Mouse (Mus musculus): ENCODE results near the gene Lgr4. TPM values are rescaled to one million over a fixed set of nuclear protein-coding genes. Genes with fewer than 3 reads are reported as not detected.

Gene Lgr4
- polyA plus RNA-seq, 1 experiment: 6.7 TPM

DNA sequence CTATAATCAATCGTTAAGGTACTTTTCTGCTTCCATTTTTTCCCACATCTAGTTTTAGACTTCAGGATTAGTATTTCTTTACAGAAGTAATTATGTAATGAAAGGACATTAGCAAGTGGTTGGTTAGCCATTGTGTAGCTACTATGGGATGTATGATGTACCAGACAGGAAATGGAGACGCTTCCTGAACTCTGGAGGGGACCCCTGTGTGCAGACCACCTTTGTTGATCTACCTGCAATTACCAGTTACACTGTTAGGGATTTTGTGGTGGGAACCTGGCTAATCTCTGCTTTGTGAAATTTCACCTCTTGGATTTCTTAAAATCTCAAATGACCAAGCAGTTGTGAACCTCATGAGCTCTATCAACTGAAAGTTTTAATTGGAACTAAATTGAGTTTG lies 54.9 kb downstream of the Lgr4 start:
- H3ac ChIP-seq (ENCODE audit: control insufficient read depth, insufficient read length, low read depth): no peak overlapping the region
- H3K79me3 ChIP-seq (ENCODE audit: low read depth): peaks cover 3% of the 10 kb centered on the region
- no peaks in the 10 kb centered on the region for H3K27me3 ChIP-seq (ENCODE audit: control insufficient read depth, insufficient read depth, insufficient read length)
- TF ChIP-seq CEBPB (IDR thresholded peaks at IDR 0.05; ENCODE audit: low read depth) (no peak), FOSL1 (IDR thresholded peaks at IDR 0.05; ENCODE audit: insufficient read depth, low read length, poor library complexity, severe bottlenecking) (no peak), CTCF (IDR thresholded peaks at IDR 0.05; ENCODE audit: control insufficient read depth, insufficient read depth, insufficient read length) (no peak), USF1 (IDR thresholded peaks at IDR 0.05; ENCODE audit: low read depth) (no peak), MYOG (IDR thresholded peaks at IDR 0.05; ENCODE audit: control insufficient read depth, extremely low read depth, insufficient read length) (no peak), MAX (IDR thresholded peaks at IDR 0.05) (no peak), MYOD1 (IDR thresholded peaks at IDR 0.05; ENCODE audit: control insufficient read depth, insufficient read length, low read depth) (no peak)
- peaks cover 4% of the 10 kb centered on the region for H3K79me2 ChIP-seq (ENCODE audit: control insufficient read depth, insufficient read depth)
- no peak overlapping the region for H3K4me3 ChIP-seq (ENCODE audit: insufficient read depth, poor library complexity, severe bottlenecking)
- H3K36me3 ChIP-seq (ENCODE audit: control insufficient read depth, insufficient read depth): no peaks in the 10 kb centered on the region

GRCm38 (mm10) chr2:109972922-109973321 lies 55.5 kb downstream of the Lgr4 start:
- TF ChIP-seq MYOD1 (IDR thresholded peaks at IDR 0.05; ENCODE audit: control insufficient read depth, insufficient read length, low read depth) (no peak), CEBPB (IDR thresholded peaks at IDR 0.05; ENCODE audit: low read depth) (no peak), MYOG (IDR thresholded peaks at IDR 0.05; ENCODE audit: control insufficient read depth, extremely low read depth, insufficient read length) (no peak), MAX (IDR thresholded peaks at IDR 0.05) (no peak), USF1 (IDR thresholded peaks at IDR 0.05; ENCODE audit: low read depth) (no peak), FOSL1 (IDR thresholded peaks at IDR 0.05; ENCODE audit: insufficient read depth, low read length, poor library complexity, severe bottlenecking) (no peak), CTCF (IDR thresholded peaks at IDR 0.05; ENCODE audit: control insufficient read depth, insufficient read depth, insufficient read length) (no peak)
- no peak overlapping the region for H3K4me3 ChIP-seq (ENCODE audit: insufficient read depth, poor library complexity, severe bottlenecking)
- H3K36me3 ChIP-seq (ENCODE audit: control insufficient read depth, insufficient read depth): no peaks in the 10 kb centered on the region
- no peaks in the 10 kb centered on the region for H3K79me2 ChIP-seq (ENCODE audit: control insufficient read depth, insufficient read depth)
- H3ac ChIP-seq (ENCODE audit: control insufficient read depth, insufficient read length, low read depth): no peak overlapping the region
- H3K27me3 ChIP-seq (ENCODE audit: control insufficient read depth, insufficient read depth, insufficient read length): no peaks in the 10 kb centered on the region
- H3K79me3 ChIP-seq (ENCODE audit: low read depth): peaks cover 3% of the 10 kb centered on the region

DNA sequence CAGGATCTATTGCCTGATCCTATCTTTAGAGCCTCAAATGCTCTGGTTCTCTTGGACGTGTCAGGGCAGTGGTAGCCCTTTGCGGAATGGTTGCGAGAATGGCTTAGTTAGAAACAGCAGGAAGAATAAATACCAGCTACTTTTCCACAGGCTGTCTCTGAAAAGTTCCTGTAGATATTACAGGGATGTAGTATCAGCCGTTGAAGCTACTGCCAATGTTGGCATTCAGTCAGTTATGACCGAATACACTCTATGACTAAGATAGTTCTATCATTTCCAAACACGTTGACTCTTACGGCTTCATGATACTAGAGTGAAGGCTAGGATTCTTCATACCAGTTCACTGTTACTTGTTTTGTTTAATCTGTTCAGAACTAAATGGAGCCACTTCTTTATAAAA lies 57.4 kb downstream of the Lgr4 start:
- Histone ChIP-seq H3ac (ENCODE audit: control insufficient read depth, insufficient read length, low read depth) (no peak overlapping the region), H3K79me3 (ENCODE audit: low read depth) (peaks cover 2% of the 10 kb centered on the region), H3K27me3 (ENCODE audit: control insufficient read depth, insufficient read depth, insufficient read length) (no peaks in the 10 kb centered on the region), H3K4me3 (ENCODE audit: insufficient read depth, poor library complexity, severe bottlenecking) (no peak overlapping the region), H3K36me3 (ENCODE audit: control insufficient read depth, insufficient read depth) (no peaks in the 10 kb centered on the region), H3K79me2 (ENCODE audit: control insufficient read depth, insufficient read depth) (no peaks in the 10 kb centered on the region)
- TF ChIP-seq FOSL1 (IDR thresholded peaks at IDR 0.05; ENCODE audit: insufficient read depth, low read length, poor library complexity, severe bottlenecking) (no peak), CTCF (IDR thresholded peaks at IDR 0.05; ENCODE audit: control insufficient read depth, insufficient read depth, insufficient read length) (no peak), MYOD1 (IDR thresholded peaks at IDR 0.05; ENCODE audit: control insufficient read depth, insufficient read length, low read depth) (no peak), MAX (IDR thresholded peaks at IDR 0.05) (no peak), MYOG (IDR thresholded peaks at IDR 0.05; ENCODE audit: control insufficient read depth, extremely low read depth, insufficient read length) (no peak), CEBPB (IDR thresholded peaks at IDR 0.05; ENCODE audit: low read depth) (no peak), USF1 (IDR thresholded peaks at IDR 0.05; ENCODE audit: low read depth) (no peak)

DNA sequence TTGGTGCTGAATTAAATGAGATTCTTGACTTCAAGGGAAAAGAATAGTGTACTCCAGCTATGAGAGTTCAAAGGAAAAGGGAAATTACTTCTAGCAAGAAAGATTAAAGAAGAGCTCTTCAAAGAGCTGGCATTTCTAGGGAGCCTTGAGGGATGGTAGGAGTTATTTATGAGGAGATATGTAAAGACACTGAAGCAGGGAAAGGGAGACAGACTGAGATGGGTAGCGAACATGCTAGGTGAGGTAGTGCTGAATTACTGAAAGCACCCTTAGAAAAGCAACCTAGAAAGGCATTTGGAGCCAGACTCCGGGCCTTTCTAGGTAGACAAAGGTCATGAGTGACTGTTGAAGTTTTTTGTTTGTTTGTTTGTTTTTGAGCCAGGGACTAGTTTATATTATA lies 58.7 kb downstream of the Lgr4 start:
- Histone ChIP-seq H3K36me3 (ENCODE audit: control insufficient read depth, insufficient read depth) (no peaks in the 10 kb centered on the region), H3K79me2 (ENCODE audit: control insufficient read depth, insufficient read depth) (peaks cover 6% of the 10 kb centered on the region), H3K79me3 (ENCODE audit: low read depth) (peaks cover 1% of the 10 kb centered on the region), H3K27me3 (ENCODE audit: control insufficient read depth, insufficient read depth, insufficient read length) (no peaks in the 10 kb centered on the region), H3K4me3 (ENCODE audit: insufficient read depth, poor library complexity, severe bottlenecking) (no peak overlapping the region), H3ac (ENCODE audit: control insufficient read depth, insufficient read length, low read depth) (no peak overlapping the region)
- TF ChIP-seq MYOG (IDR thresholded peaks at IDR 0.05; ENCODE audit: control insufficient read depth, extremely low read depth, insufficient read length) (no peak), MAX (IDR thresholded peaks at IDR 0.05) (no peak), CEBPB (IDR thresholded peaks at IDR 0.05; ENCODE audit: low read depth) (no peak), CTCF (IDR thresholded peaks at IDR 0.05; ENCODE audit: control insufficient read depth, insufficient read depth, insufficient read length) (no peak), FOSL1 (IDR thresholded peaks at IDR 0.05; ENCODE audit: insufficient read depth, low read length, poor library complexity, severe bottlenecking) (no peak), USF1 (IDR thresholded peaks at IDR 0.05; ENCODE audit: low read depth) (no peak), MYOD1 (IDR thresholded peaks at IDR 0.05; ENCODE audit: control insufficient read depth, insufficient read length, low read depth) (no peak)

DNA sequence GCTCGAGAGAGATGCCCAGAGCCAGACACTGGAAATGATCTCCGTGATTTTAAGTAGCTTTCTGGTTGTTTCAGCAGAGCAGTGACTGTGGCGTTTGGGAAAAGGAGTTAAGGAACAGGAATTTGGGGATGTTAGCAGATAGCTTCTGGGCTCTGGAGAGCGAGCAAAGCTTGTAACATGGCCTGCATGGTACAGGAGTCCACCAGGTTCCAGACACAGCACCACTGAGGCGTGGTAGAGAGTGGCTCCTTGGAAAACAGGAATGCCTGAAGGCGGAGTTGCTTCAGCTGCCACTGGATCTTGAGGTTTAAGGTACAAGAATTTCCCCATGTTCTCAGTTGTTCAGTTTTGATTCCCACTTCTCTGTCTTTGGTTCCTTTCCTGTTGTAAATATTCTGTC lies 59.9 kb downstream of the Lgr4 start:
- TF ChIP-seq MAX (IDR thresholded peaks at IDR 0.05) (no peak), USF1 (IDR thresholded peaks at IDR 0.05; ENCODE audit: low read depth) (no peak), MYOD1 (IDR thresholded peaks at IDR 0.05; ENCODE audit: control insufficient read depth, insufficient read length, low read depth) (no peak), MYOG (IDR thresholded peaks at IDR 0.05; ENCODE audit: control insufficient read depth, extremely low read depth, insufficient read length) (no peak), FOSL1 (IDR thresholded peaks at IDR 0.05; ENCODE audit: insufficient read depth, low read length, poor library complexity, severe bottlenecking) (no peak), CTCF (IDR thresholded peaks at IDR 0.05; ENCODE audit: control insufficient read depth, insufficient read depth, insufficient read length) (no peak), CEBPB (IDR thresholded peaks at IDR 0.05; ENCODE audit: low read depth) (no peak)
- no peaks in the 10 kb centered on the region for H3K27me3 ChIP-seq (ENCODE audit: control insufficient read depth, insufficient read depth, insufficient read length)
- no peak overlapping the region for H3K4me3 ChIP-seq (ENCODE audit: insufficient read depth, poor library complexity, severe bottlenecking)
- no peak overlapping the region for H3ac ChIP-seq (ENCODE audit: control insufficient read depth, insufficient read length, low read depth)
- H3K79me2 ChIP-seq (ENCODE audit: control insufficient read depth, insufficient read depth): peaks cover 6% of the 10 kb centered on the region
- no peaks in the 10 kb centered on the region for H3K36me3 ChIP-seq (ENCODE audit: control insufficient read depth, insufficient read depth)
- peaks cover 1% of the 10 kb centered on the region for H3K79me3 ChIP-seq (ENCODE audit: low read depth)

GRCm38 (mm10) chr2:109979209-109979608 lies 61.8 kb downstream of the Lgr4 start:
- H3K27me3 ChIP-seq (ENCODE audit: control insufficient read depth, insufficient read depth, insufficient read length): no peaks in the 10 kb centered on the region
- no peaks in the 10 kb centered on the region for H3K36me3 ChIP-seq (ENCODE audit: control insufficient read depth, insufficient read depth)
- peaks cover 6% of the 10 kb centered on the region for H3K79me2 ChIP-seq (ENCODE audit: control insufficient read depth, insufficient read depth)
- no peak for TF ChIP-seq CTCF (IDR thresholded peaks at IDR 0.05; ENCODE audit: control insufficient read depth, insufficient read depth, insufficient read length)
- H3K79me3 ChIP-seq (ENCODE audit: low read depth): peaks cover 1% of the 10 kb centered on the region
- no peak overlapping the region for H3ac ChIP-seq (ENCODE audit: control insufficient read depth, insufficient read length, low read depth)
- no peak overlapping the region for H3K4me3 ChIP-seq (ENCODE audit: insufficient read depth, poor library complexity, severe bottlenecking)
